Mouse (Mus musculus): ENCODE results near the gene Garnl3. TPM values are rescaled to one million over a fixed set of nuclear protein-coding genes. Genes with fewer than 3 reads are reported as not detected.

The Garnl3 gene
- polyA plus RNA-seq, 1 experiment from 2014 or later: 2.1 TPM

DNA sequence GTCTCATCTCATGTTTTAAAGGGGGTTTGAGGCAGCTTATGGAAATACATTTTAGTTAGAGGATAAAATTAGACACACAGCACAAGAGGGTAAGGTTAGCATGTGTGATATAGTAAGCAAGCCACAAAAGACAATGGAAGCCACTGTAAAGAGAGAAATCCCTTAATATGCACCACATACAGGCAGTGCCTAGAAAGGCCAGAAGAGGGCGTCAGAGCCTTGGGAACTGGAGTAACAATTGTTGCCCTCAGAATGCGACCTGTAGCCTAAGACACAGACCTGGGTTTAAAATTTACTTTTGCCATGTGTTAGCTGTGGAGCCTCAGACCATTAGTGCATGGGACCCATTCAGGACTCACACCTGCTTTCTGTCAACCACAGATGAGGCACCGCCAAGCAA lies 54.2 kb downstream of the Garnl3 start:
- no peak for ATAC-seq
- H3K27ac ChIP-seq: no peak overlapping the region
- H3K36me3 ChIP-seq: no peaks in the 10 kb centered on the region
- no peak overlapping the region for H3K4me2 ChIP-seq
- H3K9ac ChIP-seq: no peak overlapping the region
- no peaks in the 10 kb centered on the region for H3K4me1 ChIP-seq
- WGBS (ENCODE audit: insufficient replicate concordance): 31% methylated on average over 3 of the region's 3 CpGs
- H3K9me3 ChIP-seq (replicated peaks): no peaks in the 10 kb centered on the region
- no peaks in the 10 kb centered on the region for H3K27me3 ChIP-seq (replicated peaks)
- no peak overlapping the region for H3K4me3 ChIP-seq

GRCm38 (mm10) chr2:33074931-33075330 lies 56.5 kb downstream of the Garnl3 start:
- H3K9me3 ChIP-seq (replicated peaks): no peaks in the 10 kb centered on the region
- H3K4me1 ChIP-seq: no peaks in the 10 kb centered on the region
- no peak overlapping the region for H3K4me2 ChIP-seq
- no peak overlapping the region for H3K4me3 ChIP-seq
- no peaks in the 10 kb centered on the region for H3K36me3 ChIP-seq
- 77% methylated on average over 2 of the region's 2 CpGs for WGBS (ENCODE audit: insufficient replicate concordance)
- no peak overlapping the region for H3K9ac ChIP-seq
- H3K27me3 ChIP-seq (replicated peaks): no peaks in the 10 kb centered on the region
- no peak overlapping the region for H3K27ac ChIP-seq
- no peak for ATAC-seq

GRCm38 (mm10) chr2:33074188-33074587 lies 57.3 kb downstream of the Garnl3 start:
- H3K36me3 ChIP-seq: no peaks in the 10 kb centered on the region
- no peaks in the 10 kb centered on the region for H3K9me3 ChIP-seq (replicated peaks)
- no peak overlapping the region for H3K4me3 ChIP-seq
- ATAC-seq: no peak
- H3K9ac ChIP-seq: no peak overlapping the region
- H3K4me1 ChIP-seq: no peaks in the 10 kb centered on the region
- 29% methylated on average over 3 of the region's 3 CpGs for WGBS (ENCODE audit: insufficient replicate concordance)
- H3K27ac ChIP-seq: no peak overlapping the region
- H3K27me3 ChIP-seq (replicated peaks): no peaks in the 10 kb centered on the region
- no peak overlapping the region for H3K4me2 ChIP-seq

DNA sequence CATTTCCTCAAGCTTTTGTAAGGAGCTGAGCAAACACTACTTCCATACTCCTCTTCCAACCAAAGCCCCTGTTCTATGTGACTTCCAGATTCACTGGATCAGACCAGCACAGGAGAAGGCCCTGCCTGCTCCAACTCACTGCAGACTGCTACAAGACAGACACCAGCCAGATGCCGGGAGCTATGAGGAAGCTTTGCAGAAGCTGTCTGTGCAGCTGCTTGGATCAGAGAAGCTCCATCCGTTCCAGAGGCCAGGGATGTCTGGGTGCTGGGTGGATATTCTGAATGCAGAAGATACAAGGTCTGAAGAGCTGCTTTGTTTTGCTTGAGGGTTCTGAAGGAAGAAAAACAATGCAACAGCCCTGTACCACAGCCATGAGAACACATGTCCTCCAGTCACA lies 59.1 kb downstream of the Garnl3 start:
- Histone ChIP-seq H3K27ac (no peak overlapping the region), H3K4me1 (no peaks in the 10 kb centered on the region), H3K9me3 (replicated peaks) (no peaks in the 10 kb centered on the region), H3K36me3 (no peaks in the 10 kb centered on the region), H3K4me3 (no peak overlapping the region), H3K9ac (no peak overlapping the region), H3K4me2 (no peak overlapping the region), H3K27me3 (replicated peaks) (no peaks in the 10 kb centered on the region)
- ATAC-seq: no peak
- 58% methylated on average over 2 of the region's 2 CpGs for WGBS (ENCODE audit: insufficient replicate concordance)

DNA sequence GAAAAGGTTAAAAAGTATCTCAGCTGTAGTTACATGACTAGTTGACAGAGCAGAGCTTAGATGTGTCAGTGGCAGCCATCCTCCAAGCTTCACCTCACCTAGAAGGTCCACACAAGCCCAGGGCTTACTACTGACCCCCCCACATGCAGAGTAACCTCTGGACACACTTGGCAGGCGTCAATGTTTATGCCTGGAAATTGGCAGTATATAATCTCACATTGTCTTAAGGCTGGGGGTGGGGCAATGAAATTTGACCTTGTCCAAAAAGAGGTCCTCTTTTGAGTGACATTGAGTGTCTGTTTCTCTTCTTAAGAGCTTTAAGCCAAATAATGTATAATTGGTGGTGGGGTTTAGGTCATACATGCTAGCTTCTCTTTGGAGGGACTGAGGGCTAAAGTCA lies 65.8 kb downstream of the Garnl3 start:
- ATAC-seq: no peak
- H3K4me3 ChIP-seq: no peak overlapping the region
- H3K9me3 ChIP-seq (replicated peaks): no peaks in the 10 kb centered on the region
- H3K36me3 ChIP-seq: no peaks in the 10 kb centered on the region
- H3K27ac ChIP-seq: no peak overlapping the region
- no peaks in the 10 kb centered on the region for H3K4me1 ChIP-seq
- no peak overlapping the region for H3K4me2 ChIP-seq
- 44% methylated on average over 1 of the region's 1 CpGs for WGBS (ENCODE audit: insufficient replicate concordance)
- H3K9ac ChIP-seq: no peak overlapping the region
- no peaks in the 10 kb centered on the region for H3K27me3 ChIP-seq (replicated peaks)

- Histone ChIP-seq H3K36me3 (no peaks in the 10 kb centered on the region), H3K27ac (no peak overlapping the region)
- 52% methylated on average over 8 of the region's 8 CpGs for WGBS (ENCODE audit: insufficient replicate concordance)
These were observed 68.7 kb downstream of the Garnl3 start for GRCm38 (mm10) chr2:33062744-33063143.

GRCm38 (mm10) chr2:33058926-33059325 lies 72.5 kb downstream of the Garnl3 start:
- Histone ChIP-seq H3K4me1 (no peaks in the 10 kb centered on the region), H3K27ac (no peak overlapping the region), H3K4me3 (no peak overlapping the region), H3K9me3 (replicated peaks) (no peaks in the 10 kb centered on the region), H3K9ac (no peak overlapping the region), H3K36me3 (no peaks in the 10 kb centered on the region), H3K27me3 (replicated peaks) (no peaks in the 10 kb centered on the region), H3K4me2 (no peak overlapping the region)
- 71% methylated on average over 5 of the region's 5 CpGs for WGBS (ENCODE audit: insufficient replicate concordance)
- ATAC-seq: no peak

More at GRCm38 (mm10) chr2:33062744-33063143, 68.7 kb downstream of the Garnl3 start:
- Histone ChIP-seq H3K9me3 (replicated peaks) (no peaks in the 10 kb centered on the region), H3K4me3 (no peak overlapping the region), H3K9ac (no peak overlapping the region), H3K4me1 (no peaks in the 10 kb centered on the region), H3K4me2 (no peak overlapping the region), H3K27me3 (replicated peaks) (no peaks in the 10 kb centered on the region)
- no peak for ATAC-seq

- ATAC-seq: no peak
These were observed 73.9 kb downstream of the Garnl3 start for GRCm38 (mm10) chr2:33057514-33057913.

GRCm38 (mm10) chr2:33053966-33054365 lies 77.5 kb downstream of the Garnl3 start:
- Histone ChIP-seq H3K27ac (no peak overlapping the region), H3K9me3 (replicated peaks) (no peaks in the 10 kb centered on the region), H3K4me1 (no peaks in the 10 kb centered on the region), H3K36me3 (no peaks in the 10 kb centered on the region), H3K9ac (no peak overlapping the region), H3K27me3 (replicated peaks) (no peaks in the 10 kb centered on the region), H3K4me2 (no peak overlapping the region), H3K4me3 (no peak overlapping the region)
- 59% methylated on average over 10 of the region's 10 CpGs for WGBS (ENCODE audit: insufficient replicate concordance)
- ATAC-seq: no peak

More at GRCm38 (mm10) chr2:33057514-33057913, 73.9 kb downstream of the Garnl3 start:
- Histone ChIP-seq H3K27me3 (replicated peaks) (no peaks in the 10 kb centered on the region), H3K27ac (no peak overlapping the region), H3K4me3 (no peak overlapping the region), H3K4me2 (no peak overlapping the region), H3K36me3 (no peaks in the 10 kb centered on the region), H3K9me3 (replicated peaks) (no peaks in the 10 kb centered on the region), H3K9ac (no peak overlapping the region), H3K4me1 (no peaks in the 10 kb centered on the region)
- 65% methylated on average over 7 of the region's 7 CpGs for WGBS (ENCODE audit: insufficient replicate concordance)

- ATAC-seq: no peak
- no peak overlapping the region for H3K4me2 ChIP-seq
- no peak overlapping the region for H3K27ac ChIP-seq
- no peaks in the 10 kb centered on the region for H3K9me3 ChIP-seq (replicated peaks)
- no peak overlapping the region for H3K4me3 ChIP-seq
- no peaks in the 10 kb centered on the region for H3K36me3 ChIP-seq
- H3K4me1 ChIP-seq: no peaks in the 10 kb centered on the region
- H3K9ac ChIP-seq: no peak overlapping the region
- WGBS (ENCODE audit: insufficient replicate concordance): 39% methylated on average over 3 of the region's 3 CpGs
- H3K27me3 ChIP-seq (replicated peaks): no peaks in the 10 kb centered on the region
These were observed 84.1 kb downstream of the Garnl3 start for GRCm38 (mm10) chr2:33047360-33047759.

GRCm38 (mm10) chr2:33046919-33047318 lies 84.5 kb downstream of the Garnl3 start:
- H3K27me3 ChIP-seq (replicated peaks): no peaks in the 10 kb centered on the region
- no peak for ATAC-seq
- H3K9me3 ChIP-seq (replicated peaks): no peaks in the 10 kb centered on the region
- no peak overlapping the region for H3K27ac ChIP-seq
- H3K4me1 ChIP-seq: 0 out of 2 replicates have a peak, but pooled peaks cover 1% of the 10 kb centered on the region
- H3K4me3 ChIP-seq: no peak overlapping the region
- no peaks in the 10 kb centered on the region for H3K36me3 ChIP-seq
- 56% methylated on average over 5 of the region's 5 CpGs for WGBS (ENCODE audit: insufficient replicate concordance)
- H3K4me2 ChIP-seq: no peak overlapping the region
- no peak overlapping the region for H3K9ac ChIP-seq

GRCm38 (mm10) chr2:33045899-33046298 lies 85.6 kb downstream of the Garnl3 start:
- Histone ChIP-seq H3K4me2 (no peak overlapping the region), H3K4me1 (peaks cover 11% of the 10 kb centered on the region), H3K36me3 (no peaks in the 10 kb centered on the region), H3K9me3 (replicated peaks) (no peaks in the 10 kb centered on the region), H3K27me3 (replicated peaks) (no peaks in the 10 kb centered on the region), H3K27ac (no peak overlapping the region), H3K4me3 (no peak overlapping the region), H3K9ac (no peak overlapping the region)
- no peak for ATAC-seq
- 40% methylated on average over 3 of the region's 3 CpGs for WGBS (ENCODE audit: insufficient replicate concordance)

GRCm38 (mm10) chr2:33042781-33043180 lies 88.7 kb downstream of the Garnl3 start:
- no peak overlapping the region for H3K4me3 ChIP-seq
- peaks cover 11% of the 10 kb centered on the region for H3K4me1 ChIP-seq
- no peaks in the 10 kb centered on the region for H3K27me3 ChIP-seq (replicated peaks)
- H3K36me3 ChIP-seq: no peaks in the 10 kb centered on the region
- no peaks in the 10 kb centered on the region for H3K9me3 ChIP-seq (replicated peaks)
- no peak for ATAC-seq
- H3K9ac ChIP-seq: no peak overlapping the region
- no peak overlapping the region for H3K4me2 ChIP-seq
- 63% methylated on average over 6 of the region's 6 CpGs for WGBS (ENCODE audit: insufficient replicate concordance)
- H3K27ac ChIP-seq: no peak overlapping the region
